Mouse (Mus musculus) megakaryocyte, embryonic 14.5 days (primary cell): ENCODE data around the gene Parm1.

Experiments
- FLI1 ChIP-seq: IDR thresholded peaks from 2 replicates; pipeline ENCODE4 v1.6.1; 2012; ENCODE audit warnings: low read length, inconsistent platforms, mixed read lengths
- GATA1 ChIP-seq: IDR thresholded peaks from 3 replicates; pipeline ENCODE4 v1.6.1; 2012; ENCODE audit warnings: mixed read lengths, low read length, inconsistent platforms, borderline replicate concordance

- TF ChIP-seq GATA1 (no peak), FLI1 (no peak)
Measured at GRCm38 (mm10) chr5:91609041-91609440, 91.6 kb downstream of the Parm1 start.
